Mouse (Mus musculus) bone marrow macrophage, adult 2 months (primary cell): Measurements from ENCODE around the gene Dmac2. TPM values are rescaled to one million over a fixed set of nuclear protein-coding genes. Genes with fewer than 3 reads are reported as not detected.

Source experiments
- H3K27ac ChIP-seq: 2 replicates; pipeline ENCODE4 v1.5.1; 2012; ENCODE audit warnings: low read depth, low read length; ENCODE audit not compliant: insufficient read depth
- H3K4me1 ChIP-seq: 2 replicates; pipeline ENCODE4 v1.6.1; 2012; ENCODE audit warnings: low read length; ENCODE audit not compliant: control insufficient read depth, insufficient read depth
- H3K4me3 ChIP-seq: 2 replicates; pipeline ENCODE4 v1.5.1; 2012; ENCODE audit warnings: mild to moderate bottlenecking, low read length, moderate library complexity; ENCODE audit not compliant: insufficient read depth
- CTCF ChIP-seq: IDR thresholded peaks from 2 replicates; pipeline ENCODE4 v1.5.1; 2012; ENCODE audit warnings: low read depth, mild to moderate bottlenecking, low read length, moderate library complexity
- POLR2A ChIP-seq: IDR thresholded peaks from 2 replicates; pipeline ENCODE4 v1.6.1; 2012; ENCODE audit warnings: mild to moderate bottlenecking, low read depth, low read length, borderline replicate concordance
- polyA plus RNA-seq: library from polyadenylated mRNA; stranded (reverse); fragments of >200 nt; gene quantifications from 2 replicates; pipeline ENCODE4 v1.2.4, GENCODE M21; 2012; ENCODE audit not compliant: missing spikeins, insufficient read depth, insufficient read length

The Dmac2 gene
- polyA plus RNA-seq, 1 experiment, result 41.2 TPM

GRCm38 (mm10) chr7:25649839-25650238 lies 30.6 kb downstream of the Dmac2 start:
- no peak for TF ChIP-seq POLR2A
- TF ChIP-seq CTCF, result no peak
- H3K4me3 ChIP-seq, result no peak overlapping the region
- H3K4me1 ChIP-seq, result peaks cover 35% of the 10 kb centered on the region
- H3K27ac ChIP-seq, result peak overlapping the region; percentile 90

GRCm38 (mm10) chr7:25651281-25651680 lies 32.1 kb downstream of the Dmac2 start:
- H3K27ac ChIP-seq, result peak overlapping the region; percentile 90
- H3K4me1 ChIP-seq, result peaks cover 33% of the 10 kb centered on the region
- H3K4me3 ChIP-seq, result peak overlapping the region; percentile 19
- no peak for TF ChIP-seq POLR2A
- peak; percentile 40 for TF ChIP-seq CTCF

DNA sequence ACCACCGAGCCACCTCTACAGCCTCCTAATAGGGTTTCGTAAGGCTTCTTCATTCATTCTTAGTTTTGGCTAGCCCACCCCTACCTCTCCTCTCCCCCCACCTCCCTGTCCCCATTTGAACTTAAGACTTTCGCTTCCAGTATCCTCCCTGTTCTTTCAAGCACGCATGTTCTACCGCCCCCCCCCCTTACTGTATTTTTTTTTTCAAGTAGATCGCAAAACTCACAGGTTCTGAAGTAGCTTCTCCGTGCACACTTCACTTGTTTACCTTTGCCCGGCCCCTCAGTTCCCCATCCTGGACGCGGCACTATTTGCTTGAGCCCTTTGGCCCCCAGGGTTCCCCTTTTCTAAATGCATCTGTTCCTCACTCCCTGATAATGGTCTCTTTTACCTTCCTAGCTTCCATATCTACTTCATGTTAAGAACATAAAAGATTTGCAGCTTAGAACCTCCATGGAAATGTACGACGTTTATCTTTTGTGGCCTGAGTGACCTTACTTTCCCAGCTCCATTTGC lies 33.1 kb downstream of the Dmac2 start:
- H3K4me3 ChIP-seq, result no peak overlapping the region
- TF ChIP-seq CTCF, result 0 out of 2 replicates have a peak, but pooled peaks have one; percentile 1
- TF ChIP-seq POLR2A, result no peak
- H3K4me1 ChIP-seq, result peaks cover 33% of the 10 kb centered on the region
- H3K27ac ChIP-seq, result no peak overlapping the region

GRCm38 (mm10) chr7:25655601-25656428 lies 36.6 kb downstream of the Dmac2 start:
- Histone ChIP-seq H3K27ac (no peak overlapping the region), H3K4me3 (no peak overlapping the region), H3K4me1 (peaks cover 16% of the 10 kb centered on the region)
- TF ChIP-seq POLR2A, result no peak
- no peak for TF ChIP-seq CTCF

DNA sequence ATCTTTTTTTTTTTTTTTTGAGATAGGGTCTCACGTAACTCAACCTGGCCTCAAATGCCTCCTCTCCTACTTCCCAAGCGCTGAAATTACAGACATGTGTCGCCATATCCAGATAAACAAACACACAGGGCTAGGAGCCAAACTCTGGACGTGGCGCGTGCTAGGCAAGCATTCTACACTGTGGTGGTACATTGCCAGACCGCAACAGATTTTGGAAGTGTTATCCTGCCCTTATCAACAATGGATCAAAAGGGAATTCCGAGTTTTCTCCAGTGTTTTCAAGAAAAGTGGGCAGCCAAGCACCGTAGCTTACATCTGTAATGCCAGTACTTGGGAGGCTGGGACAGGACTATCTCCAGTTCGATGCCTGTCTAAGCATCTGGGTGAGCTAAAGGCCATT lies 38.6 kb downstream of the Dmac2 start:
- Histone ChIP-seq H3K27ac (no peak overlapping the region; the same call in 1 of the 2 replicates), H3K4me1 (peaks cover 17% of the 10 kb centered on the region), H3K4me3 (peak overlapping the region; percentile 78)
- TF ChIP-seq CTCF (no peak), POLR2A (no peak)

DNA sequence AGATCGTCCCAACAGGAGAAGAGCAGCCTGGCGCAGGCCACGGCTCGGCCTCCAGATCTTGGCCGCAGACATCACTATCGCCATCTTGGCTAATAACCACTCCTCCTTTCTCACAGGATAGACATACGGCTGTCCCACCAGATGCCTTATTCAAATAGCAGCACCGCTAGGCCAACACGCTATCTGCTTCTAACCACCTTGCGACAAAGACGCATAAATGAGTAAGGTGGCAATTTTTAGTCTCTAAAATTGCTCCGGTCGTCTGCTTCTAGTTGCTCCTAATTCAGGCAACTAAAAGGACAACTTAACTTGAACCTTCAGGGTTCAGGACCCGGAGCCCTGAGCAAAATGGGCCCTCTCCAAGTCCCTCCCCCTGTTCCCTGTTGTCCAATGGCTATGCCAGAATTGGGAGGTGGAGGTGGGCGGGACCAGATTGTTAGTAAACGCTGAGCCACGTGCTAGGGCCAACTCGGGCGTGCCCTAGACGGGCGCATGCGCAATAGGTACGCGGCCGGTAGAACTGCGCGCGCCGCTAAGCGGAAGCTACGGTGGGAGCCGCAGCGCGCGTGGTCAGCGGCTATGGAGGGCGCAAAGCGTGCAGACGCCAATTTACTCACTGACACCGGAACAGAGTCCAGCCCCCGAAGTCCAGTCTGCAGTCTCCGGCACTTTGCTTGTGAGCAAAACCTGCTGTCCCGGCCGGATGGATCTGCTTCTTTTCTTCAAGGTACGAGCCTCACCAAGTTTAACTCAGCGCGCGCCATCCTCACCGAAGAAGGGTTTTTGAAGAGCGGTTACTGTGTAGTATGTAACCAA lies 39.7 kb downstream of the Dmac2 start, which contains the start of the genes Bckdha and Exosc5:
Gene Bckdha, minus strand, starts transcription at position 325 of the 816 bp plus-strand sequence.
Gene Exosc5, plus strand, starts transcription at position 508 of the 816 bp plus-strand sequence.
- Histone ChIP-seq H3K27ac (peak within 1 kb of the TSS; percentile 80), H3K4me3 (peak within 1 kb of the TSS; percentile 96), H3K4me1 (peaks cover 17% of the 10 kb centered on the region)
- TF ChIP-seq CTCF, result no peak
- no peak for TF ChIP-seq POLR2A

- Histone ChIP-seq H3K4me3 (no peak overlapping the region), H3K27ac (no peak overlapping the region), H3K4me1 (peaks cover 7% of the 10 kb centered on the region)
- TF ChIP-seq POLR2A (no peak), CTCF (no peak)
Observed at GRCm38 (mm10) chr7:25666381-25666780, 47.2 kb downstream of the Dmac2 start.

GRCm38 (mm10) chr7:25669158-25669557 lies 49.9 kb downstream of the Dmac2 start:
- H3K4me1 ChIP-seq, result no peaks in the 10 kb centered on the region
- TF ChIP-seq POLR2A (no peak), CTCF (no peak)
- H3K27ac ChIP-seq, result no peak overlapping the region
- H3K4me3 ChIP-seq, result no peak overlapping the region

GRCm38 (mm10) chr7:25669631-25670030 lies 50.4 kb downstream of the Dmac2 start:
- no peaks in the 10 kb centered on the region for H3K4me1 ChIP-seq
- no peak overlapping the region for H3K4me3 ChIP-seq
- no peak overlapping the region for H3K27ac ChIP-seq
- no peak for TF ChIP-seq CTCF
- no peak for TF ChIP-seq POLR2A
